Mouse (Mus musculus) testis, postnatal 14 days (tissue): Measurements from ENCODE around the gene 4931428F04Rik.

ENCODE experiments used
- DNase-seq: peaks from one replicate; pipeline ENCODE4 v3.0.0; 2021; ENCODE audit warnings: low spot score

The 4931428F04Rik gene

DNA sequence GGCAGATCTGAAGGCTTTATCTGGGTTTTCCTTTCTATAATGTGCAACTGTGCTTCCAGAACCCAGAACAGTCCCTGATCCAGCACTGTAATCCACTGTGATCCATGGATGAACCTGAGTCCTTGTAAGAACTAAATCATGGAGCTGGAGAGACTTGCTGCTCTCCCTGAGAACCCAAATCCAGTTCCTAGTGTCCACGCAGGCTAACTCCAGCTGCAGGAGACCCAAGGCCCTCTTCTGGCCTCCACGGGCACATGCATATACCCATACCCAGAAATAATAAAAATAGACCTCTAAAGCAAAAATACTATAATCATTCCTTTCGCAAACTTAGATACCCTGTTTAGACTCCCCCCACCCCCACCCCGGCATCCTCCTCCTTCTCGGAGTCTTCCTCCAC, 1.4 kb downstream of the 4931428F04Rik start:
- DNase-seq, result no peak

- no peak for DNase-seq
Measured at GRCm38 (mm10) chr8:105286907-105287306, 2.8 kb downstream of the 4931428F04Rik start.

DNA sequence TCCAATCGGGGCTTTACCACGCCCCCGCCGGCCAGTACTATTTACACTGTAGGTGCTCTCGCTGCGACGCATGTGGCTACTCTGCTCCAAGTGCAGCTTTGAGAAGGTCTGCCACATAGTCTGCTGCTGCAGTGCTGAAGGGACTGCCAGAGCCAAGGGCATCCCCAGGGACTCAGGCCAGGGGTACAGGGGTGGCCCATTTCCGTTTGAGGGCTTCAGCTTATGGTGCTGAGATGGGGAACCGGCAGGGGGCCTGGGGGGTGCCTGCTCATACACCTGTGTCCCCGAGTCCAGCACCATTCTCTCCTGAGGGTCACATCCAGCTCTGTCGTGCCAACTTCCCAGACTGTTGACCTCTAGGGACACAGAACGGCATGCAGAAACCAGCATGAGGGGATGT, 4.2 kb downstream of the 4931428F04Rik start:
- DNase-seq, result peak; percentile 8

GRCm38 (mm10) chr8:105283074-105283473, 6.6 kb downstream of the 4931428F04Rik start:
- peak; percentile 53 for DNase-seq

DNA sequence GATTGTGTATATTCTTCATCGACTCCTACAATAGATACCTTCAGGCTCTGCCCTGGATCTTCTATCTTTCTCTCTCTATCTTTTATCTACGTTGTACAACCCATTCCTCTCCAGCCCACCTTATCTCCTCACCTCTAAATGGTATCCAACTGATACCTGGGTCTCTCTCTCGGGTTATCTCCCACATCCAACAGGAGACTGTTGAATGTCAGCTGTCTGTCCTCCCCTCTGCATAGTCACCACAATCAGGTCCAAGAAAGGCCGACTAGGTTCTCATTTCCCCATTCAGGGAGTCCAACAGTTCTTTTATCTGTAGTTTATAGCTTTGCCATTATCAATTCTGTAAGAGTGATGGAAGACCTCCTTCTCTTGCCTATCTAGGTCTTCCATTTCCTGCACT, 7.4 kb downstream of the 4931428F04Rik start:
- no peak for DNase-seq

DNA sequence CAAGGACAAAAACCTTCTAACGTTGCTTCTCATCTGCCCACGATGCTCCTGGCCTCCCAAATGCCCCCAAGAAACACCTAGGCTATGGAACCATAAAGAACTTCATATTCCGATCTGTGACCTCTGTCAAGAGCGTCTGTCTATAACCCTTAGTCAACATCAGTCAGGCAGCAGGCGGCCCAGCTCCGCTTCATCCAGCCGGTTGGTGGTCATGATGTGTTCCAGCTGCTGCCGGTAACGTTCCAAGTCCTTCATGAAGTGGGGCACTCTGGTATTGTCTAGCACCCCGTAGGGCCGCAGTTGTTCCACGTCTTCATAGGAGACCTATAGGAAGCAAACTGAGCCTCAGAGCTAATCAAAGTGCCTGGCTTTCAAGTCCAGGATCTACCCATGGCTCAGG, 7.8 kb downstream of the 4931428F04Rik start:
- DNase-seq, result no peak

GRCm38 (mm10) chr8:105280567-105280966, 9.1 kb downstream of the 4931428F04Rik start:
- DNase-seq, result no peak

DNA sequence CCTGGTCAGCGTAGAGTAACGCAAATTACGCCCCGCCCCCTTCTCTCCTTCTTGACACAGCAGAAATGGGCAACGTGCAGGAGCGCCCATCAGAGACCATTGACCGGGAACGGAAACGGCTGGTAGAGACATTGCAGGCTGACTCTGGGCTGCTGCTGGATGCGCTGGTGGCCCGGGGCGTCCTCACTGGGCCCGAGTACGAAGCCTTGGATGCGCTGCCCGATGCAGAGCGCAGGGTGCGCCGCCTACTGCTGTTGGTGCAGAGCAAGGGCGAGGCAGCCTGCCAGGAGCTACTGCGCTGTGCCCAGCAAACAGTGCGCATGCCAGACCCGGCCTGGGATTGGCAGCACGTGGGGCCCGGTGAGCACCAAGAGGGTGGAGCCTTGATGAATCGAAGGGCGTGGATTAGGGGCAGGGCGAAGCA, 10.7 kb downstream of the 4931428F04Rik start:
- peak; percentile 73 for DNase-seq

- peak; percentile 28 for DNase-seq
Measured at GRCm38 (mm10) chr8:105276292-105277120, 13.2 kb downstream of the 4931428F04Rik start.

GRCm38 (mm10) chr8:105275840-105276239, 13.8 kb downstream of the 4931428F04Rik start, which contains the start of gene Nol3:
Gene Nol3 (plus strand): TSS chr8:105276140.
- DNase-seq, result no peak

- no peak for DNase-seq
Measured at GRCm38 (mm10) chr8:105275387-105275786, 14.3 kb downstream of the 4931428F04Rik start.

- peak; percentile 11 for DNase-seq
Measured at GRCm38 (mm10) chr8:105270916-105271186, 18.8 kb downstream of the 4931428F04Rik start.

DNA sequence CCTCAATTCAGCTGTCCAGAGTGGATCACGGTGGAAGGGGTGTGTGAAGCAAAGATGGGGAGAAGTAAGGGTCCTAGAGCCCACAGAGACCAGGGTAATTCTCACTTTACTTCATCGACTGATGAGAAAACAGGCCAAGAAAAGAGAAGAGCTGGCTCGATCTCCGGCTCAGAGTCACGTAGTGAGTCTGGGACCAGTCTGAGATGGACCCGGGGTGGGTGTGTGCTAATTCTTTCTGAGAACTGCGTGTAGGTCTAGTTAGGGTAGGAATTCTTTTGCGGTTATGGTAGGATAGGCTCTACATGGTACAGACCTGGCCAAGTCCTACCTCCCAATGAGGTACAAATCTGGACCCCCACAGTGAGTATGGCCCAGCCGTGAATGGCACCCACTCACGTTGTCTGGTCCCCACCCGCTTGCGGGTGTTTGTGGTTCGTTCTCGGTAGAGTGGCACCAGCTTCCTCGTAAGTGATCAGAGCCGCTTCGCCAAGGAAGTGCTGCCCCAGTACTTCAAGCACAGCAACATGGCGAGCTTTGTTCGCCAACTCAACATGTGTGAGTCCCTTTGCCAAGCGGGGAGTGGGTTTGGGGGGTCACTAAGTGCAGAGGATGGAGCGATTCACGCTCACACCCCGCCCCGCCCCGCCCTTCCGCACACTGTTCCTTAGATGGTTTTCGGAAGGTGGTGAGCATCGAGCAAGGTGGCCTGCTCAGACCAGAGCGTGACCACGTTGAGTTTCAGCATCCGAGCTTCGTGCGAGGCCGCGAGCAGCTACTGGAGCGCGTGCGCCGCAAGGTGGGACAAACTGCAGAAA, 19.4 kb downstream of the 4931428F04Rik start:
- peak; percentile 4 for DNase-seq

DNA sequence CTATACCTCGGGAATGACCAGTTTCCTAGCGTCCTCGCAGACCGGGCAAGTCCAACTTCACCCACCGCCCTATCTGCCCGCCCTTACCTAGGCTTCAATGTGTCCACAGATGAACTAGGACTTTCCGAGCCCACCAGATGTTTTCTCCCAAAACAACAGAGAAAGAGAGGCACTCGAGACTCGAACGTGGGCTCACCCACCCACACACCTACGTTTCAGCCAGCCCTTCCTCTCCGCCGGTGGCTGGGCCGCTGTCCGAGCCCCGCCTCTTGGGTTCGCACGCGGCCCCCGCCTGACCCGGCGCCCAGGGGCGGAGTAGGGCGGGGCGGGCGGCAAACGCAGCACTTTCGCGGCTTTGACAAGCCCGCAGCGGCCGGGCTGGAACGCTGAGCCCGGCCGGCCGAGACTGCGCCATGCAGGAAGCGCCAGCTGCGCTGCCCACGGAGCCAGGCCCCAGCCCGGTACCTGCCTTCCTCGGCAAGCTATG, 20.2 kb downstream of the 4931428F04Rik start, which contains the start of gene Hsf4:
TSS of gene Hsf4 (plus strand) at position 341 of the 487 bp plus-strand sequence.
- peak; percentile 31 for DNase-seq

GRCm38 (mm10) chr8:105269075-105269458, 20.6 kb downstream of the 4931428F04Rik start:
- no peak for DNase-seq

GRCm38 (mm10) chr8:105268342-105269074, 21.2 kb downstream of the 4931428F04Rik start:
- peak; percentile 45 for DNase-seq

- no peak for DNase-seq
Measured at GRCm38 (mm10) chr8:105266775-105267174, 22.9 kb downstream of the 4931428F04Rik start.

- DNase-seq, result no peak
Measured at GRCm38 (mm10) chr8:105265128-105265527, 24.5 kb downstream of the 4931428F04Rik start.

DNA sequence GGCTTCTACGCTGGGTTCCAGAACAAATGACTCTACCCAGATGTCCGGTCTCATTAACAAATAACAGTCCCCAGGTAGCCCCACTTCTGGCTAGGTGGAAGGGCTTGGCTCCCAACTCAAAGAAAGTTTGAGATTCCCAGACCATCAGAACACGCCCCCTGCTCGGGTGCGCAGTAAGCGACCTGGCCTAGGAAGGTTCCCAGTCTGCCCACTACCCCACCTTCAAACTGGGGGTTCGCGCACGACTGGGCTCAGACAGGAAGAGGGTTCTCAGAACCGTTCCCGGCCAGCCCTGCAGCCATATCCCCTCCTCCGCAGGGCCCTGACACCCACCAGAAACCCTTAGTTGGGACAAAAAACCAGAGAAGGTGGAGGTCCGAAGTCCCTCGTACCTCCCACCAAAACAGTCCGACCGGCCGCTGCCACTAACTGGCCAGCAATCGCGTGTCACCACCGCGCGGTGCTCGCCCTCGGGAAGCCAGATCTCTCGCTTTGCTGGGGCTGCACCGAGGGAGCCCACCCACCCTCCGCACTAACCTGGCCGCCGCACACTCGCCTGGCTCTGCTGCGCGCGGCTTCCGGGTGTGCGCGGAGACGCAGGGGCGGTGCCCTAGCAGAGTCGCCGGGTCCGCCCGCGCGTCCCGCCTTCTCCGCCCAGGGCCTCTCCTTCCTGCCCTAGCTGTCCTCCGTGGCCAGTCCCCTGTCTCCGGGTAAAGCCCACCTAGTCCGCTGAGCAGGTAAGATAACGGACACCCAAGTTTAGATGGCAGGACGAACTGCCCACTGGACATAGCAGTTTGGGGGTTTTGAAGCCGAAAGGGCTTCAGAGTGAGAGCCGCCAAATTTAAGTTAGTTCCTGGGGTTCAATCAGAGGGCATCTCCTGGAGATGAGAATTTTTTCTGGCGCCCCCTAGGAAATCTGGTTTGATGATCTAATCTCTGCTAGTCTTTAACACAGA, 25.4 kb downstream of the 4931428F04Rik start, which contains the start of the genes Tradd and Fbxl8:
TSS of gene Tradd (minus strand) at position 586 of the 959 bp plus-strand sequence.
TSS of gene Fbxl8 (plus strand) at position 625 of the 959 bp plus-strand sequence.
- no peak for DNase-seq

GRCm38 (mm10) chr8:105263244-105263912, 26.3 kb downstream of the 4931428F04Rik start:
- no peak for DNase-seq
